Mouse (Mus musculus) urinary bladder, postnatal 10 days (tissue): ENCODE results near the gene Clpsl2.
"Not testable (repeated sequence)": the region's sequence is repeated elsewhere in the genome, so short reads cannot be mapped to it uniquely, and the experiment has no call there.

Experiments
- DNase-seq: peaks from one replicate; pipeline ENCODE4 v3.0.0; 2022; ENCODE audit warnings: low spot score

Clpsl2 gene

GRCm38 (mm10) chr17:28521071-28521726, 28.0 kb upstream of the Clpsl2 start:
- no peak for DNase-seq

- DNase-seq = no peak
These were observed 27.3 kb upstream of the Clpsl2 start for GRCm38 (mm10) chr17:28521920-28522319.

GRCm38 (mm10) chr17:28522623-28523354, 26.4 kb upstream of the Clpsl2 start:
- DNase-seq = peak; percentile 74

- no peak for DNase-seq
These were observed 25.7 kb upstream of the Clpsl2 start for GRCm38 (mm10) chr17:28523355-28524008.

- no peak for DNase-seq
These were observed 25.1 kb upstream of the Clpsl2 start for GRCm38 (mm10) chr17:28524009-28524695.

- DNase-seq = no peak
These were observed 24.3 kb upstream of the Clpsl2 start for GRCm38 (mm10) chr17:28524831-28525430.

GRCm38 (mm10) chr17:28527184-28528042, 21.8 kb upstream of the Clpsl2 start:
- DNase-seq = no peak

- peak; percentile 61 for DNase-seq
These were observed 21.2 kb upstream of the Clpsl2 start for GRCm38 (mm10) chr17:28528043-28528351.

GRCm38 (mm10) chr17:28529116-28529515, 20.1 kb upstream of the Clpsl2 start:
- no peak for DNase-seq

- no peak for DNase-seq
These were observed 18.7 kb upstream of the Clpsl2 start, which contains the start of gene Armc12 for GRCm38 (mm10) chr17:28530506-28530905. Gene Armc12 (plus strand): TSS chr17:28530806.

- no peak for DNase-seq
These were observed 17.3 kb upstream of the Clpsl2 start for GRCm38 (mm10) chr17:28531946-28532345.

- DNase-seq = no peak
These were observed 16.7 kb upstream of the Clpsl2 start for GRCm38 (mm10) chr17:28532557-28532956.

GRCm38 (mm10) chr17:28533327-28533726, 15.9 kb upstream of the Clpsl2 start:
- DNase-seq = no peak

GRCm38 (mm10) chr17:28537881-28538280, 11.3 kb upstream of the Clpsl2 start:
- no peak for DNase-seq

GRCm38 (mm10) chr17:28546925-28547324, 2.3 kb upstream of the Clpsl2 start:
- DNase-seq = no peak

- DNase-seq = no peak
These were observed 661 bp upstream of the Clpsl2 start for GRCm38 (mm10) chr17:28548550-28548949.

GRCm38 (mm10) chr17:28553040-28553793, 4.0 kb downstream of the Clpsl2 start:
- no peak for DNase-seq

- not testable (repeated sequence) for DNase-seq
These were observed 4.8 kb downstream of the Clpsl2 start for GRCm38 (mm10) chr17:28554021-28554420.

- DNase-seq = no peak
These were observed 7.6 kb downstream of the Clpsl2 start for GRCm38 (mm10) chr17:28556635-28557396.

GRCm38 (mm10) chr17:28557772-28558171, 8.6 kb downstream of the Clpsl2 start:
- no peak for DNase-seq
